Mouse (Mus musculus): ENCODE measurements at regions not wholly inside any gene's neighbourhood (a gene's known extent, or its start where the extent isn't known, plus 50 kb on each side); places are given as distances from the start of the nearest gene placed in this dataset.
"Not testable (repeated sequence)": the region's sequence is repeated elsewhere in the genome, so short reads cannot be mapped to it uniquely, and the experiment has no call there.

DNA sequence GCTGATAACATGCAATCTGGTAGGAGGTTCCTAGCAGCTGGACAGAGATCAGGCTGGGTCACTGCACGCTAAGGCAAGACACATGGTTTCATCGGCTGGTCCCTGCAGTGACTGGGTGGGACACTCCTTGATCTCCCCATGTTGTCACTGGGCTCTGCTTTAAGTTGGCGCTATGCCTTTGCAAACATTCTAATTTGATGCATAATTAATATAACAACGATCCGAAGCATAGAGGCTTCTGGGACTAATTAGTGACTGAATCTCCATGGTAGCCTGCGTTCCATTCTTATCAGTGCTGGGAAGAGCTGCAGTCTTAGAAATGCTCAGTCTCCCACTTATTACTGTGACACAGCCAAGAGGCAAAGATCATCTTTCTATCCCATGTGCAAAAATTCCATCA is 186.8 kb downstream of the Snx19 start:
- Histone ChIP-seq H3K4me3 (replicated peaks) (no peak overlapping the region), H3K36me3 (no peaks in the 10 kb centered on the region), H3K4me1 (replicated peaks) (no peaks in the 10 kb centered on the region), H3K4me2 (no peak overlapping the region), H3K9me3 (no peaks in the 10 kb centered on the region), H3K27me3 (no peaks in the 10 kb centered on the region), H3K9ac (replicated peaks) (no peak overlapping the region), H3K27ac (no peak overlapping the region)
- no peak for ATAC-seq (ENCODE audit: insufficient number of reproducible peaks, insufficient read depth, low FRiP score, low TSS enrichment, low read depth)
- WGBS, result 86% methylated on average over 6 of the region's 6 CpGs

DNA sequence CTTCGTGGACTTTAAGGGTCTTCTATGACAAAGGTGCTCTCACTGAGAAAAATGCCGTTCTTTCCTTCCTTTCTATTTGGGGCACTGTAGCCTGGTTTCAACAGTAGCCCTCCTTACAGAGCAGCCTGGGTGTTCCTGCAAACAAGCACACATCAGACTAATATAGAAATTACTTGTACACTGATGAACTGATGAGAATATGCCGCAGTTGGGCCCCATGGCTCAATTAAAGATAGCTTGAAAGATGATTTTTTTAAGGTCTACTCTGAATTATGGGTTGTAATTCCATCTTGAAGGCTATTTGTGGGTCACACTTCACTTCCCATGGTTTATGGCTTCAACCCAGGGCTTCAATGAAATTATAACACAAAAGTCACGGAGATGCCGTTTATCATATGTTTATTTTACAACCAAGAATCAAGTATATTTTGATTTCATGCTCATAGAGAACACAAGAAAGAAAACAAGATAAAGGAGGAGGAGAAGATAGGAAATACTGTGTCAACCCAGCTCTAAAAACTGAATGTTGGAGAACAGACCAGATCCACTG is 186.2 kb downstream of the Snx19 start:
- 87% methylated on average over 5 of the region's 5 CpGs for WGBS
- Histone ChIP-seq H3K4me2 (no peak overlapping the region), H3K27me3 (no peaks in the 10 kb centered on the region)

DNA sequence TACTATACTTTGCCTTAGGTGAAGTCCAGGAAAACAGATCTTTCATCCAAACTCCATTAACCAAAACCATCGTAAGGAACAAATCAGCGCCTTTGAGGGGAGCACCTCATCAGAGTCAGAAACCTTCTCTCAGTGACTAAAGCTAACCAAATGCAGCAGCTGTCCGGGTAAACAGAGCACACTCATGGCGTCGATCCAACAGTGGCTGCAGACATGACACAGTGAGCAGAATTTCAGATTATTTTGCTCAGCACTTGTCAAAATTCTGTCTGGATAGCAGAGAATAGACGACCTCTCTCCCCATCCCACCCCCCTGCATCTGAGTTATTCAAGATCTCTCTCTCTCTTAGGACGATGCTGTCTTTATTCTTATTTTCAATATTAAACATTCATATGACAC is 183.4 kb downstream of the Snx19 start:
- no peak for ATAC-seq (ENCODE audit: insufficient number of reproducible peaks, insufficient read depth, low FRiP score, low TSS enrichment, low read depth)
- Histone ChIP-seq H3K36me3 (no peaks in the 10 kb centered on the region), H3K4me3 (replicated peaks) (no peak overlapping the region), H3K4me2 (no peak overlapping the region), H3K9ac (replicated peaks) (no peak overlapping the region), H3K27me3 (no peaks in the 10 kb centered on the region), H3K9me3 (no peaks in the 10 kb centered on the region), H3K27ac (no peak overlapping the region), H3K4me1 (replicated peaks) (no peaks in the 10 kb centered on the region)
- WGBS, result 76% methylated on average over 7 of the region's 7 CpGs

More for the DNA sequence above, 186.2 kb downstream of the Snx19 start:
- H3K4me1 ChIP-seq (replicated peaks), result no peaks in the 10 kb centered on the region
- no peak overlapping the region for H3K4me3 ChIP-seq (replicated peaks)
- H3K27ac ChIP-seq, result no peak overlapping the region
- H3K36me3 ChIP-seq, result no peaks in the 10 kb centered on the region
- no peak overlapping the region for H3K9ac ChIP-seq (replicated peaks)
- ATAC-seq (ENCODE audit: insufficient number of reproducible peaks, insufficient read depth, low FRiP score, low TSS enrichment, low read depth), result no peak
- H3K9me3 ChIP-seq, result no peaks in the 10 kb centered on the region

GRCm38 (mm10) chr9:30599756-30600155 is 172.8 kb downstream of the Snx19 start:
- WGBS, result 72% methylated on average over 7 of the region's 7 CpGs
- H3K4me2 ChIP-seq, result no peak overlapping the region

DNA sequence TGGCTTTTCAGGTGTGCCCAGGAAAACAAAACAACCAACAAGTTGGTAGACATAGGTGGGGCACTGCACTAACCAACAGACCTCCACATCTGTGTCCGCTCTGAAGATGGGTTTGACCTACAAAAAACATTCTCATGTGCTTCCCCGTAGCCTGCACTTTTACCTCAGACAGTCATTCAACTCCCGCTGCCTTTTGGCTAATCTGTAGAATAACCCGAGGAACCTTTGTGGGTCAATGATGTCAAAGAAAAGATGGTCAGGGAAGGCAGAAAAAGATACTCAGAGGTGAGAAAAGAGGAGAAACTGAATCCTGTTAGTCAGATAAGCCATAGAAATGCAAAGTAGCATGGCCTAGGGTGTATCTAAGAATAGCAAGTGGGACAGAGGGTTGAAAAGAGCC is 170.8 kb downstream of the Snx19 start:
- ATAC-seq (ENCODE audit: insufficient number of reproducible peaks, insufficient read depth, low FRiP score, low TSS enrichment, low read depth), result no peak

More at GRCm38 (mm10) chr9:30599756-30600155, 172.8 kb downstream of the Snx19 start:
- Histone ChIP-seq H3K36me3 (no peaks in the 10 kb centered on the region), H3K27me3 (no peaks in the 10 kb centered on the region), H3K9me3 (no peaks in the 10 kb centered on the region), H3K9ac (replicated peaks) (no peak overlapping the region), H3K27ac (no peak overlapping the region), H3K4me3 (replicated peaks) (no peak overlapping the region), H3K4me1 (replicated peaks) (no peaks in the 10 kb centered on the region)
- ATAC-seq (ENCODE audit: insufficient number of reproducible peaks, insufficient read depth, low FRiP score, low TSS enrichment, low read depth), result no peak

GRCm38 (mm10) chr9:30597092-30597491 is 170.2 kb downstream of the Snx19 start:
- not testable (repeated sequence) for H3K9ac ChIP-seq (replicated peaks); H3K27me3 ChIP-seq; H3K4me3 ChIP-seq (replicated peaks); H3K9me3 ChIP-seq; H3K4me1 ChIP-seq (replicated peaks); ATAC-seq (ENCODE audit: insufficient number of reproducible peaks, insufficient read depth, low FRiP score, low TSS enrichment, low read depth); H3K36me3 ChIP-seq; H3K27ac ChIP-seq; H3K4me2 ChIP-seq
- WGBS, result 80% methylated on average over 6 of the region's 6 CpGs

More for the DNA sequence above, 170.8 kb downstream of the Snx19 start:
- Histone ChIP-seq H3K36me3 (no peaks in the 10 kb centered on the region), H3K4me1 (replicated peaks) (no peaks in the 10 kb centered on the region), H3K4me2 (no peak overlapping the region), H3K9me3 (no peaks in the 10 kb centered on the region), H3K27me3 (no peaks in the 10 kb centered on the region), H3K4me3 (replicated peaks) (no peak overlapping the region), H3K9ac (replicated peaks) (no peak overlapping the region), H3K27ac (no peak overlapping the region)
- WGBS, result 73% methylated on average over 4 of the region's 4 CpGs

DNA sequence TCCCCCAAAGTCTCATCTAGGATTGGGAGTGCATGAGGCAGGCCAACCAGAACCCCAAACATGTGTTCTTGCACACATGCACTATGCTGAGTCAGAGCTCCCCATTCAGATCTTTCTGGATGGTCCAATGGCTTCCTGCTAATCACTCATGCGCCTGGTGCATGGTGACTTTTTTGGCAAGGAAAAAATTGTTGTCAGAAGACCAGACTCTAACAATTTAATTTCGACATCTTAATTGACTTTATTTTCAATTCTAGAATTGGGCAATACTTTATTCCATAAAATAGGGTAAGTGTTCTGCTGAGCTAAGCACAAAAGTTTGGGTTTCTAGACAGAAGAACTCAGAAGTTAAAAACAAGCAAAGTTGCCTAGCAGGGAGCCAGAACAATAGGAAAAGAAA is 165.7 kb downstream of the Snx19 start:
- H3K4me1 ChIP-seq (replicated peaks), result 0 out of 2 replicates have a peak, but pooled peaks cover 6% of the 10 kb centered on the region
- 89% methylated on average over 2 of the region's 2 CpGs for WGBS
- H3K36me3 ChIP-seq, result no peaks in the 10 kb centered on the region
- no peaks in the 10 kb centered on the region for H3K9me3 ChIP-seq
- H3K4me2 ChIP-seq, result no peak overlapping the region
- H3K27ac ChIP-seq, result no peak overlapping the region
- H3K27me3 ChIP-seq, result no peaks in the 10 kb centered on the region
- no peak overlapping the region for H3K4me3 ChIP-seq (replicated peaks)
- no peak overlapping the region for H3K9ac ChIP-seq (replicated peaks)
- no peak for ATAC-seq (ENCODE audit: insufficient number of reproducible peaks, insufficient read depth, low FRiP score, low TSS enrichment, low read depth)

DNA sequence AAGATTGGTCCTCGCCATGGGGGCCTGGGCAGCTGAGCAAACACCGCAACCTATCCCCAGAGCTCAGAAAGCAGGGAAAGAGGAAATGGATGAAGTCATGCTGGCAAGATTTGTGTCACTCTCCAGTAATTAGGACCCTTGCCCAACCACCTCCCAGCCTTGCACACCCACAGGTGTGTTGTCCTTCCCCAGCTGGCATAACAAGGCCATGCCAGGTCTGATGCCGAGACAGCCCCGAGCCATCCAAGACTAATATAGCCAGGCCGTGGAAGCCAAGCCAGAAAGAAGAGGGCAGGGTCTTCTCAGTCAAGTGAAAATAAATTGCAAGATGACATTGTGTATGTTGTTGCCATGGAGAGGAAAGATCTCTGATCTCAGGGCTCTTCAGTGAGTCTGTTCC is 164.3 kb downstream of the Snx19 start:
- Histone ChIP-seq H3K4me1 (replicated peaks) (0 out of 2 replicates have a peak, but pooled peaks cover 6% of the 10 kb centered on the region), H3K27me3 (no peaks in the 10 kb centered on the region), H3K9ac (replicated peaks) (no peak overlapping the region), H3K4me2 (no peak overlapping the region), H3K4me3 (replicated peaks) (no peak overlapping the region), H3K27ac (no peak overlapping the region), H3K36me3 (no peaks in the 10 kb centered on the region), H3K9me3 (no peaks in the 10 kb centered on the region)
- WGBS, result 87% methylated on average over 5 of the region's 5 CpGs
- ATAC-seq (ENCODE audit: insufficient number of reproducible peaks, insufficient read depth, low FRiP score, low TSS enrichment, low read depth), result no peak

DNA sequence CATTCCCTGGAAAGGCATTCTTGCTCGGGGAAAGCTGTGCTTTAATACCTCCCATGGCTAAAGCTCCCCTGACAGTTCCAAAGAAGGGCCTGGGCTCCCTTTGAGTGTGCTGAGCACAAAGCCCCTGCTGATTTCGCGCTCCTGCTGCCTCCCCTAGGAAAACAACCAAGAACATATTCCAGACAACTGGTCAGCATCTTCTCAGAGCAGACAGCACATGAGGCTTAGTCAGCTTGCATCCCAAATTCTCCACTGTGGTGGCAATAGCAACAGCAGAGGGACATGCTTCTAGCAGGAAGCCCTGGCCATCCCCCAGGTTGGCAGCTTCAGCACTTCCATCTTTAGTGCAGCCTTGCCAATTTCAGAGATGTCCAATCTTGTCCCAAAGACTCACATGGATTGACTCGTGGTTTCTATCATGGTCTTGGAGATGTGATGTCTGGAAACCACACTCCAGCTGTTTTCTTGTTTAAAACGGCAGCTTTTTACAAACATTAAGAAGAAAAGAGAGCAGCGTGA is 163.8 kb downstream of the Snx19 start:
- H3K36me3 ChIP-seq, result no peaks in the 10 kb centered on the region
- no peaks in the 10 kb centered on the region for H3K9me3 ChIP-seq
- no peak for ATAC-seq (ENCODE audit: insufficient number of reproducible peaks, insufficient read depth, low FRiP score, low TSS enrichment, low read depth)
- H3K27me3 ChIP-seq, result no peaks in the 10 kb centered on the region
- H3K4me2 ChIP-seq, result no peak overlapping the region
- H3K9ac ChIP-seq (replicated peaks), result no peak overlapping the region
- H3K4me3 ChIP-seq (replicated peaks), result no peak overlapping the region
- 74% methylated on average over 6 of the region's 6 CpGs for WGBS
- peaks cover 6% of the 10 kb centered on the region; the same call in 1 of the 2 replicates for H3K4me1 ChIP-seq (replicated peaks)
- H3K27ac ChIP-seq, result no peak overlapping the region

DNA sequence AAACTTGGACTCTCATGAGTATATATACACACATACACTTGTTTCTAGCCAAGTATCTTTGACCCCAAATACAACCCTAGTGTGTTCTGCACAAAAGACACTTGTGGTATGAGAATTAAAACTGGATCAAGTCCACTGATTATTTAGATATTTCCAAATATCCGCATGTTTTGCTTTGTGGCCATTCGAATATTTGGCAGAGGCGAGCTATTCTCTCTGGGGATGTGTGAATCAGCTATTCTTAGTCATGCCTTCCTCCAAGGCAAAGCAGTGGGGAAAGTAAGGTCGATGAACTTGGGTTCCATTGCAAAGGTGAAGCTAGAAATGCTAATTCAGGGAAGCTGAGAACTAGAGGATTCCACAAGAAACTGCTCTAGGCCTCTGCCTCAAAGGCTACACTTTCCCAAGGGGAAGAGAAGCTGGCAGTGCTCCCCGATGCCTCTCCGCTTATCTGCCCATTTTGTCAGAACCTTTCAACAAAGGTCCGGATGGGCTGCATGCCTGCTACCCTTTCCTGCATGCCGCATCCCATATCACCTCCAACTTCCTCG is 154.4 kb downstream of the Snx19 start:
- Histone ChIP-seq H3K4me3 (replicated peaks) (no peak overlapping the region), H3K27ac (no peak overlapping the region), H3K27me3 (no peaks in the 10 kb centered on the region), H3K9ac (replicated peaks) (no peak overlapping the region), H3K4me2 (no peak overlapping the region), H3K4me1 (replicated peaks) (no peaks in the 10 kb centered on the region; the same call in 1 of the 2 replicates), H3K36me3 (no peaks in the 10 kb centered on the region), H3K9me3 (no peaks in the 10 kb centered on the region)
- no peak for ATAC-seq (ENCODE audit: insufficient number of reproducible peaks, insufficient read depth, low FRiP score, low TSS enrichment, low read depth)
- 93% methylated on average over 9 of the region's 9 CpGs for WGBS

- H3K9me3 ChIP-seq, result no peaks in the 10 kb centered on the region
- no peak overlapping the region for H3K9ac ChIP-seq (replicated peaks)
- no peak overlapping the region for H3K4me3 ChIP-seq (replicated peaks)
- no peaks in the 10 kb centered on the region for H3K36me3 ChIP-seq
- H3K27ac ChIP-seq, result no peak overlapping the region
- no peaks in the 10 kb centered on the region for H3K27me3 ChIP-seq
- no peaks in the 10 kb centered on the region for H3K4me1 ChIP-seq (replicated peaks)
- 31% methylated on average over 6 of the region's 6 CpGs for WGBS
- ATAC-seq (ENCODE audit: insufficient number of reproducible peaks, insufficient read depth, low FRiP score, low TSS enrichment, low read depth), result no peak
- H3K4me2 ChIP-seq, result no peak overlapping the region
These were observed 153.6 kb downstream of the Snx19 start for GRCm38 (mm10) chr9:30580500-30580899.

GRCm38 (mm10) chr9:30578213-30578612 is 151.3 kb downstream of the Snx19 start:
- Histone ChIP-seq H3K36me3 (no peaks in the 10 kb centered on the region), H3K4me1 (replicated peaks) (0 out of 2 replicates have a peak, but pooled peaks cover under 1% of the 10 kb centered on the region), H3K4me2 (no peak overlapping the region), H3K9me3 (no peaks in the 10 kb centered on the region), H3K4me3 (replicated peaks) (no peak overlapping the region), H3K27me3 (no peaks in the 10 kb centered on the region), H3K9ac (replicated peaks) (no peak overlapping the region), H3K27ac (no peak overlapping the region)
- no peak for ATAC-seq (ENCODE audit: insufficient number of reproducible peaks, insufficient read depth, low FRiP score, low TSS enrichment, low read depth)
- WGBS, result 88% methylated on average over 3 of the region's 3 CpGs
